ENCODE assay signal across 23 mouse cellular contexts in the genomic region with DNA sequence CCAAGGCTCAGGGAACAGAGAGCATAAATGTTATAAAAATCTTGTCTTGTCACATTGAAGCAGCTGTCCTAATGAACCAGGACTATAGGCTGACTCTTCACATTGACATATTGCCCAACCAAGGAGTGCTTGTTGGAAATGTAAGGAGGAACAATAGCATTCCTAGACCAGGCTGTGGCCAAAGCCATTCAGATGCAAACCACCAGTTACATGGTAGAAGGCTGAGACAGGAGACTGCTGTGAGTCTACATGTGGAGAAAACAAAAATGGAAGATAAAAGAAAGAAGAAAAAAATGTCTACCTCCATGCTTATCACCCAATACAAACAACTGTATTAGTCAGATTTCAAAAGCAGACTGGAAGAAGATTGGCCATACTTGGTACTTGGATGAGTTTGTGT. TPM values are rescaled to one million over a fixed set of nuclear protein-coding genes. Genes with fewer than 3 reads are reported as not detected.
DNase-seq lines count a peak whose midpoint lies in the region; ATAC-seq lines count a peak whose summit lies in the region.
"Had no signal": no experiment of that assay in that cellular context is flagged by ENCODE, and none has a peak within 500 bp of the region (broad histone marks: within the 10 kb centered on the region; RNA-seq: fewer than 3 reads in every experiment).

No protein-coding gene starts in this region.

- no peaks in the 10 kb centered on the region for H3K27me3 ChIP-seq in forebrain, embryonic 10.5 days (ENCODE audit: poor library complexity, severe bottlenecking)
- no peaks in the 10 kb centered on the region for H3K27me3 ChIP-seq in forebrain, embryonic 11.5 days (ENCODE audit: control insufficient read depth, insufficient read depth, low read length)
- no peaks in the 10 kb centered on the region for H3K27me3 ChIP-seq in midbrain, embryonic 11.5 days (ENCODE audit: control insufficient read depth, insufficient read depth, low read length)
- H3K27me3 ChIP-seq in midbrain, embryonic 16.5 days (ENCODE audit: control insufficient read depth, insufficient read depth, low read depth, low read length): no peaks in the 10 kb centered on the region
- H3K27me3 ChIP-seq: embryonic facial prominence, embryonic 13.5 days; embryonic facial prominence, embryonic 15.5 days; forebrain, embryonic 12.5 days; Patski had no signal

- DNase-seq in forebrain, embryonic 10.5 days (ENCODE audit: extremely low spot score, low spot score): no peak
- DNase-seq in forebrain, embryonic 11.5 days (ENCODE audit: low spot score): no peak
- peak; percentile 66 for DNase-seq in midbrain, embryonic 11.5 days (ENCODE audit: low spot score, missing footprints)
- DNase-seq in R1 (ENCODE audit: low read depth, low spot score): peak; percentile 87
- no peak for DNase-seq in cerebellum, adult 11 months
- DNase-seq in adipocyte (ENCODE audit: low spot score): no peak
- DNase-seq: adrenal gland, adult 2 months; adrenal gland, postnatal 10 days; adrenal gland, postnatal 25 days; B cell, adult 2 months; cerebellum, adult 11-12 months; cerebellum, adult 2 months; cerebellum, adult 9-10 months; cerebellum, postnatal 25 days had no signal

- peaks cover 39% of the 10 kb centered on the region for H3K4me1 ChIP-seq in forebrain, embryonic 10.5 days
- peaks cover 3% of the 10 kb centered on the region; the same call in 1 of the 2 replicates for H3K4me1 ChIP-seq in forebrain, embryonic 11.5 days (replicated peaks; ENCODE audit: control insufficient read depth, insufficient read depth, low read length)
- H3K4me1 ChIP-seq in midbrain, embryonic 11.5 days (ENCODE audit: control insufficient read depth, insufficient read depth, low read length): no peaks in the 10 kb centered on the region
- H3K4me1 ChIP-seq in midbrain, embryonic 16.5 days (ENCODE audit: control insufficient read depth, insufficient read depth, low read length): no peaks in the 10 kb centered on the region
- H3K4me1 ChIP-seq: embryonic facial prominence, embryonic 13.5 days; embryonic facial prominence, embryonic 15.5 days had no signal

- peaks cover 8% of the 10 kb centered on the region; the same call in 1 of the 2 replicates for H3K36me3 ChIP-seq in forebrain, embryonic 10.5 days (replicated peaks)
- H3K36me3 ChIP-seq in forebrain, embryonic 11.5 days (ENCODE audit: control insufficient read depth, insufficient read depth, low read length): no peaks in the 10 kb centered on the region
- no peaks in the 10 kb centered on the region for H3K36me3 ChIP-seq in midbrain, embryonic 11.5 days (ENCODE audit: control insufficient read depth, insufficient read depth, low read length)
- no peaks in the 10 kb centered on the region; the same call in 1 of the 2 replicates for H3K36me3 ChIP-seq in midbrain, embryonic 16.5 days (ENCODE audit: control insufficient read depth, insufficient read depth, low read length)

- no peak overlapping the region for H3K9ac ChIP-seq in forebrain, embryonic 11.5 days (ENCODE audit: low read length)
- H3K9ac ChIP-seq in midbrain, embryonic 11.5 days (ENCODE audit: low read length): no peak overlapping the region
- no peak overlapping the region for H3K9ac ChIP-seq in midbrain, embryonic 16.5 days (ENCODE audit: low read depth, low read length)
- H3K9ac ChIP-seq: embryonic facial prominence, embryonic 13.5 days; embryonic facial prominence, embryonic 15.5 days; forebrain, embryonic 12.5 days had no signal

- ATAC-seq in forebrain, embryonic 11.5 days (replicated peaks; ENCODE audit: low FRiP score): no peak
- no peak for ATAC-seq in midbrain, embryonic 11.5 days (ENCODE audit: low FRiP score)
- no peak for ATAC-seq in midbrain, embryonic 16.5 days
- ATAC-seq: activated CD4-positive, CD25-positive, alpha-beta regulatory T cell, adult 4 months; forebrain, embryonic 16.5 days; Patski had no signal

- H3K9me3 ChIP-seq in forebrain, embryonic 10.5 days: no peaks in the 10 kb centered on the region
- H3K9me3 ChIP-seq in forebrain, embryonic 11.5 days (ENCODE audit: control insufficient read depth, low read length): no peaks in the 10 kb centered on the region
- no peaks in the 10 kb centered on the region for H3K9me3 ChIP-seq in midbrain, embryonic 11.5 days (ENCODE audit: control insufficient read depth, low read length)
- no peaks in the 10 kb centered on the region for H3K9me3 ChIP-seq in midbrain, embryonic 16.5 days (replicated peaks; ENCODE audit: control insufficient read depth, low read length, poor library complexity, severe bottlenecking)
- H3K9me3 ChIP-seq: embryonic facial prominence, embryonic 13.5 days; embryonic facial prominence, embryonic 15.5 days; forebrain, embryonic 12.5 days; G1E had no signal

- H3K4me3 ChIP-seq in forebrain, embryonic 10.5 days: no peak overlapping the region
- H3K4me3 ChIP-seq in forebrain, embryonic 11.5 days (ENCODE audit: low read depth, low read length): no peak overlapping the region
- H3K4me3 ChIP-seq in midbrain, embryonic 11.5 days (ENCODE audit: low read depth, low read length): no peak overlapping the region
- H3K4me3 ChIP-seq in midbrain, embryonic 16.5 days (ENCODE audit: low read depth, low read length): no peak overlapping the region
- H3K4me3 ChIP-seq: embryonic facial prominence, embryonic 13.5 days; embryonic facial prominence, embryonic 15.5 days; erythroblast, embryonic 14.5 days; forebrain, embryonic 12.5 days had no signal

- H3K4me2 ChIP-seq in forebrain, embryonic 11.5 days (ENCODE audit: low read depth, low read length, severe bottlenecking): no peak overlapping the region
- H3K4me2 ChIP-seq in midbrain, embryonic 11.5 days: no peak overlapping the region
- H3K4me2 ChIP-seq in midbrain, embryonic 16.5 days (ENCODE audit: low read length): no peak overlapping the region
- H3K4me2 ChIP-seq: embryonic facial prominence, embryonic 13.5 days; embryonic facial prominence, embryonic 15.5 days; forebrain, embryonic 12.5 days had no signal

- H3K27ac ChIP-seq in forebrain, embryonic 10.5 days: 0 out of 2 replicates have a peak overlapping the region, but pooled peaks have one; percentile 22
- no peak overlapping the region for H3K27ac ChIP-seq in forebrain, embryonic 11.5 days (ENCODE audit: low read depth, low read length)
- no peak overlapping the region for H3K27ac ChIP-seq in midbrain, embryonic 11.5 days (ENCODE audit: low read depth, low read length)
- H3K27ac ChIP-seq in midbrain, embryonic 16.5 days (ENCODE audit: low read length): no peak overlapping the region
- H3K27ac ChIP-seq: embryonic facial prominence, embryonic 13.5 days; embryonic facial prominence, embryonic 15.5 days; forebrain, embryonic 12.5 days had no signal

RNA-seq across cellular contexts. Expression of gene 3830406C13Rik, which starts 15.2 kb away (rescaled TPM):
- polyA plus RNA-seq in forebrain, embryonic 10.5 days (2016; fragmentation: Nextera tagmentation; extraction: Ambion mirVana): 24.4 and 26.3 TPM in 2 replicates
- 30.0 and 35.2 TPM in 2 replicates for polyA plus RNA-seq in forebrain, embryonic 11.5 days (2014; fragmentation: Nextera tagmentation; extraction: Ambion mirVana)
- polyA plus RNA-seq in midbrain, embryonic 11.5 days (2014; fragmentation: Nextera tagmentation; extraction: Ambion mirVana): 25.4 and 30.0 TPM in 2 replicates
- 34.0 and 40.1 TPM in 2 replicates for polyA plus RNA-seq in midbrain, embryonic 16.5 days (2015; fragmentation: Nextera tagmentation; extraction: Ambion mirVana)

RNA-seq across cellular contexts. Expression of gene Gm49355, which starts 15.4 kb away (rescaled TPM):
- 0.10 and 0.11 TPM in 2 replicates for polyA plus RNA-seq in forebrain, embryonic 10.5 days (2016; fragmentation: Nextera tagmentation; extraction: Ambion mirVana)
- polyA plus RNA-seq in forebrain, embryonic 11.5 days (2014; fragmentation: Nextera tagmentation; extraction: Ambion mirVana): 0.23 TPM in 1 of 2 replicates, not detected in the other
- polyA plus RNA-seq in midbrain, embryonic 11.5 days (2014; fragmentation: Nextera tagmentation; extraction: Ambion mirVana): 0.16 TPM in 1 of 2 replicates, not detected in the other
- polyA plus RNA-seq in midbrain, embryonic 16.5 days (2015; fragmentation: Nextera tagmentation; extraction: Ambion mirVana): 0.14 and 0.21 TPM in 2 replicates
- polyA plus RNA-seq: adrenal gland, adult 2 months; erythroblast, embryonic 14.5 days; G1E had no signal

RNA-seq across cellular contexts. Expression of gene Fezf2, which starts 48.8 kb away (rescaled TPM):
- polyA plus RNA-seq in forebrain, embryonic 10.5 days (2016; fragmentation: Nextera tagmentation; extraction: Ambion mirVana): 31.3 and 35.2 TPM in 2 replicates
- polyA plus RNA-seq in forebrain, embryonic 11.5 days (2014; fragmentation: Nextera tagmentation; extraction: Ambion mirVana): 47.5 and 51.5 TPM in 2 replicates
- 3.1 and 3.8 TPM in 2 replicates for polyA plus RNA-seq in midbrain, embryonic 11.5 days (2014; fragmentation: Nextera tagmentation; extraction: Ambion mirVana)
- 2.4 and 2.8 TPM in 2 replicates for polyA plus RNA-seq in midbrain, embryonic 16.5 days (2015; fragmentation: Nextera tagmentation; extraction: Ambion mirVana)
- polyA plus RNA-seq: adrenal gland, adult 2 months; cerebellum, adult 2 months; erythroblast, embryonic 14.5 days; G1E; Patski had no signal

Comparison
In these comparisons a context has a peak if more than half of its experiments do, and no peak if none do; other contexts are left out.
1. DNase-seq: peak in midbrain, embryonic 11.5 days (single experiment) and R1 (single experiment); none in forebrain, embryonic 10.5 days (single experiment), forebrain, embryonic 11.5 days (single experiment), cerebellum, adult 11 months (single experiment) and adipocyte (single experiment).